Mouse (Mus musculus) brain, embryonic 14.5 days (tissue): Measurements from ENCODE around the gene Pla2g2e.

ENCODE experiments used
- CTCF ChIP-seq: fragments of 200-500 bp; IDR thresholded peaks from 2 replicates; pipeline ENCODE4 v1.5.1; 2012; ENCODE audit warnings: inconsistent platforms, mild to moderate bottlenecking, moderate library complexity, borderline replicate concordance; ENCODE audit not compliant: insufficient read depth, insufficient read length; ENCODE audit errors: extremely low read depth
- POLR2A ChIP-seq: fragments of 200-500 bp; IDR thresholded peaks from 2 replicates; pipeline ENCODE4 v1.6.1; 2012; ENCODE audit warnings: mild to moderate bottlenecking, inconsistent platforms, borderline replicate concordance; ENCODE audit not compliant: poor library complexity, insufficient read depth, insufficient read length, severe bottlenecking; ENCODE audit errors: extremely low read depth

DNA sequence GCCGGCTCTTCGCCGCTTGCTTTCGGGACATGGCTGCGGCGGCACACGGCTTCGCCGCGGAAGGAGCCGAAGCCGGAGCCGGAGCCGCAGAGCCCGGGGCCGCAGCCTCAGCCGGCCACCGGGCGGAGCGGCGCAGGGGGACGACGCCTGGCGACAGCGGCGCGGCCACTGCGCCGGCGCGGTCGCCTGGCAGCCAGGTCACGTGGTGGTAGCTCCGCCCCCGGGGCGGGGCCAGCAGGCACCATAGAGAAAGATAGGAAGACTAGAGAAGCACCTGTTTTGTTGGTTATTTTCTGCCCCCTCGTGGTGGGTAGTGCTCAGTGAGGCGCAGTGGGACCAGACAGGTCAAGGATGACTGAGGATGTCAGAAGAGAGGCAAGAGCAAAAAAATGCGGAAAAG lies 36.1 kb downstream of the Pla2g2e start, which contains the start of gene Otud3:
- TF ChIP-seq CTCF (peak; percentile 74), POLR2A (peak; percentile 99)
